Mouse (Mus musculus) limb, embryonic 11.5 days (tissue): ENCODE measurements around the gene Tifab. TPM values are rescaled to one million over a fixed set of nuclear protein-coding genes. Genes with fewer than 3 reads are reported as not detected.

Source experiments
- ATAC-seq: fragments of 200-750 bp; cut with Nextera tagmentation; 2 replicates; pipeline ENCODE4 v1.8.0; 2017; ENCODE audit warnings: low read depth; ENCODE audit not compliant: insufficient number of reproducible peaks, low FRiP score, low TSS enrichment
- DNase-seq: peaks from one replicate; pipeline ENCODE4 v3.0.0-alpha.2; 2015; ENCODE audit warnings: low spot score
- H3K27ac ChIP-seq: fragments of 300-500 bp; sonication (generic); replicated peaks from 2 replicates; pipeline ENCODE4 v1.5.1; 2014; ENCODE audit warnings: low read depth, mild to moderate bottlenecking, low read length
- H3K27me3 ChIP-seq: fragments of 300-500 bp; sonication (generic); 2 replicates; pipeline ENCODE4 v1.6.1; 2014; ENCODE audit warnings: mild to moderate bottlenecking, low read length, mixed read lengths; ENCODE audit not compliant: control insufficient read depth, insufficient read depth
- H3K36me3 ChIP-seq: fragments of 300-500 bp; sonication (generic); 2 replicates; pipeline ENCODE4 v1.6.1; 2014; ENCODE audit warnings: mild to moderate bottlenecking, low read length, moderate library complexity, mixed read lengths; ENCODE audit not compliant: control insufficient read depth, insufficient read depth
- H3K4me1 ChIP-seq: fragments of 300-500 bp; sonication (generic); 2 replicates; pipeline ENCODE4 v1.6.1; 2014; ENCODE audit warnings: low read length, mixed read lengths; ENCODE audit not compliant: control insufficient read depth, insufficient read depth
- H3K4me2 ChIP-seq: fragments of 300-500 bp; sonication (generic); 2 replicates; pipeline ENCODE4 v1.6.1; 2014; ENCODE audit warnings: low read depth, mild to moderate bottlenecking, moderate library complexity; ENCODE audit not compliant: severe bottlenecking
- H3K4me3 ChIP-seq: fragments of 300-500 bp; sonication (generic); 2 replicates; pipeline ENCODE4 v1.5.1; 2014; ENCODE audit warnings: low read depth, low read length
- H3K9ac ChIP-seq: fragments of 300-500 bp; sonication (generic); 2 replicates; pipeline ENCODE4 v1.6.1; 2014; ENCODE audit warnings: mild to moderate bottlenecking, low read length
- H3K9me3 ChIP-seq: fragments of 300-500 bp; sonication (generic); 2 replicates; pipeline ENCODE4 v1.6.1; 2016; ENCODE audit warnings: low read length; ENCODE audit not compliant: control insufficient read depth
- WGBS: fragments of 180-500 bp; shearing (Covaris S2); extraction: QIAGEN DNeasy Blood & Tissue Kit; methylation state at CpG from one replicate; pipeline ENCODE4 v1.1.7; 2014; 5-methylcytosine and 5-hydroxymethylcytosine counted together
- polyA plus RNA-seq: library from polyadenylated mRNA; unstranded; fragments of >200 nt; fragmentation: Nextera tagmentation; extraction: Ambion mirVana; gene quantifications from 2 replicates; pipeline ENCODE4 v1.2.1, GENCODE M21; 2014

Gene Tifab
- polyA plus RNA-seq, 1 experiment from 2014 or later, result 0.27 TPM

- DNase-seq (no peak), ATAC-seq (no peak)
- no peaks in the 10 kb centered on the region for H3K9me3 ChIP-seq
- peak overlapping the region; percentile 87 for H3K27ac ChIP-seq
- no peak overlapping the region for H3K9ac ChIP-seq
- H3K4me3 ChIP-seq, result no peak overlapping the region
- no peak overlapping the region for H3K4me2 ChIP-seq
- 55% methylated on average over 7 of the region's 7 CpGs for WGBS
- H3K36me3 ChIP-seq, result no peaks in the 10 kb centered on the region
- peaks cover 51% of the 10 kb centered on the region for H3K4me1 ChIP-seq
- H3K27me3 ChIP-seq, result no peaks in the 10 kb centered on the region
Observed at GRCm38 (mm10) chr13:56155671-56156070, 23.0 kb downstream of the Tifab start.

GRCm38 (mm10) chr13:56155048-56155447 is 23.6 kb downstream of the Tifab start:
- Histone ChIP-seq H3K4me2 (no peak overlapping the region), H3K9ac (no peak overlapping the region), H3K4me3 (no peak overlapping the region), H3K27me3 (no peaks in the 10 kb centered on the region), H3K27ac (peak overlapping the region; percentile 87), H3K9me3 (no peaks in the 10 kb centered on the region), H3K36me3 (no peaks in the 10 kb centered on the region), H3K4me1 (peaks cover 44% of the 10 kb centered on the region)
- DNase-seq (peak; percentile 55), ATAC-seq (no peak)
- 13% methylated on average over 5 of the region's 5 CpGs for WGBS

GRCm38 (mm10) chr13:56152773-56153460 is 25.8 kb downstream of the Tifab start:
- no peak overlapping the region for H3K4me2 ChIP-seq
- no peak for DNase-seq
- ATAC-seq, result no peak
- H3K9ac ChIP-seq, result no peak overlapping the region
- H3K27me3 ChIP-seq, result no peaks in the 10 kb centered on the region
- WGBS, result 63% methylated on average over 7 of the region's 7 CpGs
- H3K27ac ChIP-seq, result no peak overlapping the region
- no peaks in the 10 kb centered on the region for H3K9me3 ChIP-seq
- peaks cover 29% of the 10 kb centered on the region for H3K4me1 ChIP-seq
- no peaks in the 10 kb centered on the region for H3K36me3 ChIP-seq
- no peak overlapping the region for H3K4me3 ChIP-seq

GRCm38 (mm10) chr13:56151404-56152226 is 27.1 kb downstream of the Tifab start:
- no peak overlapping the region; the same call in 1 of the 2 replicates for H3K27ac ChIP-seq
- DNase-seq (peak; percentile 89), ATAC-seq (peak; percentile 62; the same call in 1 of the 2 replicates)
- H3K4me3 ChIP-seq, result no peak overlapping the region
- H3K9me3 ChIP-seq, result no peaks in the 10 kb centered on the region
- WGBS, result 35% methylated on average over 22 of the region's 22 CpGs
- no peaks in the 10 kb centered on the region for H3K27me3 ChIP-seq
- H3K9ac ChIP-seq, result no peak overlapping the region; the same call in 1 of the 2 replicates
- peaks cover 25% of the 10 kb centered on the region for H3K4me1 ChIP-seq
- H3K4me2 ChIP-seq, result no peak overlapping the region
- H3K36me3 ChIP-seq, result no peaks in the 10 kb centered on the region

GRCm38 (mm10) chr13:56145523-56145922 is 33.2 kb downstream of the Tifab start:
- Histone ChIP-seq H3K27me3 (no peaks in the 10 kb centered on the region), H3K4me1 (peaks cover 5% of the 10 kb centered on the region), H3K9me3 (no peaks in the 10 kb centered on the region), H3K4me3 (no peak overlapping the region), H3K27ac (no peak overlapping the region), H3K4me2 (no peak overlapping the region), H3K36me3 (no peaks in the 10 kb centered on the region), H3K9ac (no peak overlapping the region)
- peak; percentile 56 for DNase-seq
- WGBS, result 47% methylated on average over 3 of the region's 3 CpGs
- ATAC-seq, result no peak

GRCm38 (mm10) chr13:56144021-56144420 is 34.7 kb downstream of the Tifab start:
- WGBS, result 53% methylated on average over 2 of the region's 2 CpGs
- Histone ChIP-seq H3K27ac (no peak overlapping the region), H3K4me2 (no peak overlapping the region), H3K4me1 (peaks cover 8% of the 10 kb centered on the region), H3K36me3 (no peaks in the 10 kb centered on the region), H3K9me3 (no peaks in the 10 kb centered on the region), H3K9ac (no peak overlapping the region), H3K27me3 (no peaks in the 10 kb centered on the region), H3K4me3 (no peak overlapping the region)
- no peak for ATAC-seq
- no peak for DNase-seq

- ATAC-seq (no peak), DNase-seq (no peak)
- no peaks in the 10 kb centered on the region for H3K27me3 ChIP-seq
- no peaks in the 10 kb centered on the region for H3K36me3 ChIP-seq
- H3K4me2 ChIP-seq, result no peak overlapping the region
- H3K4me3 ChIP-seq, result no peak overlapping the region
- no peak overlapping the region for H3K27ac ChIP-seq
- no peaks in the 10 kb centered on the region for H3K9me3 ChIP-seq
- H3K9ac ChIP-seq, result 0 out of 2 replicates have a peak overlapping the region, but pooled peaks have one; percentile 2
- H3K4me1 ChIP-seq, result peaks cover 8% of the 10 kb centered on the region
- 17% methylated on average over 7 of the region's 7 CpGs for WGBS
Observed at GRCm38 (mm10) chr13:56143151-56143513, 35.6 kb downstream of the Tifab start.

GRCm38 (mm10) chr13:56142382-56143150 is 36.1 kb downstream of the Tifab start:
- H3K4me1 ChIP-seq, result peaks cover 8% of the 10 kb centered on the region
- no peaks in the 10 kb centered on the region for H3K27me3 ChIP-seq
- H3K4me3 ChIP-seq, result no peak overlapping the region
- no peaks in the 10 kb centered on the region for H3K9me3 ChIP-seq
- H3K4me2 ChIP-seq, result no peak overlapping the region
- no peaks in the 10 kb centered on the region for H3K36me3 ChIP-seq
- ATAC-seq (no peak), DNase-seq (no peak)
- 0 out of 2 replicates have a peak overlapping the region, but pooled peaks have one; percentile 2 for H3K9ac ChIP-seq
- WGBS, result 30% methylated on average over 11 of the region's 11 CpGs
- no peak overlapping the region for H3K27ac ChIP-seq
